Mouse (Mus musculus): Measurements from ENCODE around the gene Car3. TPM values are rescaled to one million over a fixed set of nuclear protein-coding genes. Genes with fewer than 3 reads are reported as not detected.
"Not testable (repeated sequence)": the region's sequence is repeated elsewhere in the genome, so short reads cannot be mapped to it uniquely, and the experiment has no call there.

The Car3 gene
- polyA plus RNA-seq (2012; rRNA removed), result 5.3 and 14.6 TPM in 2 replicates

GRCm38 (mm10) chr3:14863022-14863711, at the start of gene Car3:
Gene Car3, plus strand, starts transcription at chr3:14863512.
- TF ChIP-seq CTCF (IDR thresholded peaks at IDR 0.05; ENCODE audit: extremely low read depth, insufficient read length, insufficient replicate concordance, low read depth, low read length) (no peak), POLR2A (IDR thresholded peaks at IDR 0.05; ENCODE audit: low read depth, low read length) (no peak)
- Histone ChIP-seq H3K4me3 (ENCODE audit: low read depth, low read length) (no peak within 1 kb of the TSS), H3K27me3 (ENCODE audit: control insufficient read depth, insufficient read depth, low read length) (peaks cover 13% of the 10 kb centered on the region; the same call in 1 of the 2 replicates), H3K36me3 (ENCODE audit: control insufficient read depth, insufficient read depth, low read length) (no peaks in the 10 kb centered on the region), H3K27ac (ENCODE audit: insufficient read depth, low read depth, low read length) (no peak within 1 kb of the TSS), H3K4me1 (ENCODE audit: control insufficient read depth, insufficient read depth, insufficient read length, low read length) (no peaks in the 10 kb centered on the region)
- WGBS, result 9% methylated on average over 18 of the region's 18 CpGs

- H3K4me3 ChIP-seq (ENCODE audit: low read depth, low read length); H3K27ac ChIP-seq (ENCODE audit: insufficient read depth, low read depth, low read length): not testable (repeated sequence)
- 33% methylated on average over 1 of the region's 1 CpGs for WGBS
These were observed 47.9 kb upstream of the Car3 start for GRCm38 (mm10) chr3:14815396-14815795.

GRCm38 (mm10) chr3:14819844-14820504, 43.3 kb upstream of the Car3 start:
- Histone ChIP-seq H3K4me3 (ENCODE audit: low read depth, low read length) (no peak overlapping the region), H3K36me3 (ENCODE audit: control insufficient read depth, insufficient read depth, low read length) (no peaks in the 10 kb centered on the region), H3K27ac (ENCODE audit: insufficient read depth, low read depth, low read length) (no peak overlapping the region), H3K27me3 (ENCODE audit: control insufficient read depth, insufficient read depth, low read length) (no peaks in the 10 kb centered on the region), H3K4me1 (ENCODE audit: control insufficient read depth, insufficient read depth, insufficient read length, low read length) (no peaks in the 10 kb centered on the region)
- no peak for TF ChIP-seq POLR2A (IDR thresholded peaks at IDR 0.05; ENCODE audit: low read depth, low read length)
- WGBS, result 16% methylated on average over 1 of the region's 1 CpGs

More at GRCm38 (mm10) chr3:14815396-14815795, 47.9 kb upstream of the Car3 start:
- H3K36me3 ChIP-seq (ENCODE audit: control insufficient read depth, insufficient read depth, low read length); H3K27me3 ChIP-seq (ENCODE audit: control insufficient read depth, insufficient read depth, low read length); H3K4me1 ChIP-seq (ENCODE audit: control insufficient read depth, insufficient read depth, insufficient read length, low read length): not testable (repeated sequence)

GRCm38 (mm10) chr3:14828896-14829295, 34.4 kb upstream of the Car3 start:
- Histone ChIP-seq H3K36me3 (ENCODE audit: control insufficient read depth, insufficient read depth, low read length) (no peaks in the 10 kb centered on the region), H3K27ac (ENCODE audit: insufficient read depth, low read depth, low read length) (no peak overlapping the region), H3K27me3 (ENCODE audit: control insufficient read depth, insufficient read depth, low read length) (no peaks in the 10 kb centered on the region), H3K4me3 (ENCODE audit: low read depth, low read length) (no peak overlapping the region), H3K4me1 (ENCODE audit: control insufficient read depth, insufficient read depth, insufficient read length, low read length) (no peaks in the 10 kb centered on the region)
- no peak for TF ChIP-seq POLR2A (IDR thresholded peaks at IDR 0.05; ENCODE audit: low read depth, low read length)
- TF ChIP-seq CTCF (IDR thresholded peaks at IDR 0.05; ENCODE audit: extremely low read depth, insufficient read length, insufficient replicate concordance, low read depth, low read length), result no peak

- no peak overlapping the region for H3K4me3 ChIP-seq (ENCODE audit: low read depth, low read length)
- 70% methylated on average over 5 of the region's 5 CpGs for WGBS
These were observed 32.0 kb upstream of the Car3 start for GRCm38 (mm10) chr3:14831219-14831835.

GRCm38 (mm10) chr3:14832766-14833165, 30.5 kb upstream of the Car3 start:
- no peak overlapping the region for H3K4me3 ChIP-seq (ENCODE audit: low read depth, low read length)
- H3K4me1 ChIP-seq (ENCODE audit: control insufficient read depth, insufficient read depth, insufficient read length, low read length), result no peaks in the 10 kb centered on the region
- no peaks in the 10 kb centered on the region for H3K36me3 ChIP-seq (ENCODE audit: control insufficient read depth, insufficient read depth, low read length)
- H3K27me3 ChIP-seq (ENCODE audit: control insufficient read depth, insufficient read depth, low read length), result no peaks in the 10 kb centered on the region
- no peak for TF ChIP-seq CTCF (IDR thresholded peaks at IDR 0.05; ENCODE audit: extremely low read depth, insufficient read length, insufficient replicate concordance, low read depth, low read length)
- no peak for TF ChIP-seq POLR2A (IDR thresholded peaks at IDR 0.05; ENCODE audit: low read depth, low read length)
- H3K27ac ChIP-seq (ENCODE audit: insufficient read depth, low read depth, low read length), result no peak overlapping the region

More at GRCm38 (mm10) chr3:14831219-14831835, 32.0 kb upstream of the Car3 start:
- TF ChIP-seq CTCF (IDR thresholded peaks at IDR 0.05; ENCODE audit: extremely low read depth, insufficient read length, insufficient replicate concordance, low read depth, low read length) (no peak), POLR2A (IDR thresholded peaks at IDR 0.05; ENCODE audit: low read depth, low read length) (no peak)
- no peaks in the 10 kb centered on the region for H3K27me3 ChIP-seq (ENCODE audit: control insufficient read depth, insufficient read depth, low read length)
- no peak overlapping the region for H3K27ac ChIP-seq (ENCODE audit: insufficient read depth, low read depth, low read length)
- no peaks in the 10 kb centered on the region for H3K36me3 ChIP-seq (ENCODE audit: control insufficient read depth, insufficient read depth, low read length)
- no peaks in the 10 kb centered on the region for H3K4me1 ChIP-seq (ENCODE audit: control insufficient read depth, insufficient read depth, insufficient read length, low read length)

GRCm38 (mm10) chr3:14838936-14839335, 24.4 kb upstream of the Car3 start:
- Histone ChIP-seq H3K27me3 (ENCODE audit: control insufficient read depth, insufficient read depth, low read length) (no peaks in the 10 kb centered on the region), H3K27ac (ENCODE audit: insufficient read depth, low read depth, low read length) (no peak overlapping the region), H3K36me3 (ENCODE audit: control insufficient read depth, insufficient read depth, low read length) (no peaks in the 10 kb centered on the region), H3K4me1 (ENCODE audit: control insufficient read depth, insufficient read depth, insufficient read length, low read length) (no peaks in the 10 kb centered on the region), H3K4me3 (ENCODE audit: low read depth, low read length) (no peak overlapping the region)
- no peak for TF ChIP-seq POLR2A (IDR thresholded peaks at IDR 0.05; ENCODE audit: low read depth, low read length)
- no peak for TF ChIP-seq CTCF (IDR thresholded peaks at IDR 0.05; ENCODE audit: extremely low read depth, insufficient read length, insufficient replicate concordance, low read depth, low read length)
- WGBS, result 90% methylated on average over 1 of the region's 1 CpGs

Data from small intestine, adult 2 months (tissue).